In the genomic region with DNA sequence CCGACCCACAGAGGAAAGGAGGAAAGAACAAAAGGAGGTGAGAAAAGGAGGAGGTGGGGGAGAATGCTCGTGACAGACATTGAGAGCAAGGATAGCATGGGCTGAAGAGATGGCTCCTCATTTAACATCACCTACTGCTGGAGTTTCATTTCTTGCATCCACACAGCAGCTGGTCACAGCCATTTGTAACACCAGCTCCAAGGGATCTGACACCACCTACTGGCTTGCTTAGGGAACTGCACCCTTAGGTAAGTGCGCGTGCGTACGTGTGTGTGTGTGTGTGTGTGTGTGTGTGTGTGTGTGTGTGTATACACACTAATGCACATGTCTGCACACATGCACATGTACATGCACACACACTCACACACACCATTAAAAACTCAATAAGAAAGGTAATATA, we compare ENCODE assay signal across 10 mouse cellular contexts. TPM values are rescaled to one million over a fixed set of nuclear protein-coding genes. Genes with fewer than 3 reads are reported as not detected.
DNase-seq lines count a peak whose midpoint lies in the region; ATAC-seq and TF ChIP-seq lines count a peak whose summit lies in the region.
"Had no signal": no experiment of that assay in that cellular context is flagged by ENCODE, and none has a peak within 500 bp of the region (broad histone marks: within the 10 kb centered on the region; RNA-seq: fewer than 3 reads in every experiment).

No protein-coding gene starts in this region.

- ATAC-seq in heart, embryonic 12.5 days (ENCODE audit: insufficient number of reproducible peaks, low FRiP score), result no peak
- no peak for ATAC-seq in liver, embryonic 14.5 days (ENCODE audit: insufficient read depth)

- no peak overlapping the region for H3K27ac ChIP-seq in heart, embryonic 12.5 days (ENCODE audit: poor library complexity, severe bottlenecking)
- no peak overlapping the region for H3K27ac ChIP-seq in liver, embryonic 14.5 days
- H3K27ac ChIP-seq: embryonic facial prominence, embryonic 12.5 days; liver, embryonic 13.5 days had no signal

- H3K9ac ChIP-seq in heart, embryonic 12.5 days, result no peak overlapping the region
- H3K9ac ChIP-seq in liver, embryonic 14.5 days (replicated peaks), result no peak overlapping the region
- H3K9ac ChIP-seq: embryonic facial prominence, embryonic 12.5 days; liver, embryonic 13.5 days had no signal

- no peaks in the 10 kb centered on the region for H3K9me3 ChIP-seq in heart, embryonic 12.5 days (replicated peaks)
- no peaks in the 10 kb centered on the region for H3K9me3 ChIP-seq in liver, embryonic 14.5 days (ENCODE audit: control insufficient read depth, low read length)
- H3K9me3 ChIP-seq: embryonic facial prominence, embryonic 12.5 days; liver, embryonic 13.5 days had no signal

- peaks cover 41% of the 10 kb centered on the region for H3K4me1 ChIP-seq in heart, embryonic 12.5 days (replicated peaks)
- H3K4me1 ChIP-seq in liver, embryonic 14.5 days (replicated peaks; ENCODE audit: control insufficient read depth in 2 of 2, insufficient read depth in 2 of 2, low read length in 1 of 2), result no peaks in the 10 kb centered on the region
- H3K4me1 ChIP-seq: liver, embryonic 13.5 days had no signal

- DNase-seq in heart, postnatal 4 days, result peak; percentile 51
- DNase-seq in urinary bladder, postnatal 14 days (ENCODE audit: low spot score), result peak; percentile 22
- DNase-seq in urinary bladder, postnatal 4 days (ENCODE audit: low spot score in 2 of 2), result no peak
- no peak for DNase-seq in liver, embryonic 14.5 days (ENCODE audit: low read depth in 3 of 3, low spot score in 3 of 3)
- DNase-seq in ovary, postnatal 10 days (ENCODE audit: low spot score), result no peak
- no peak for DNase-seq in cerebellum, adult 9-11 months
- DNase-seq in adrenal gland, adult 18-20 months (ENCODE audit: low spot score in 2 of 2), result no peak
- DNase-seq: liver, embryonic 13.5 days had no signal

- no peaks in the 10 kb centered on the region for H3K36me3 ChIP-seq in heart, embryonic 12.5 days
- H3K36me3 ChIP-seq in liver, embryonic 14.5 days (replicated peaks; ENCODE audit: control insufficient read depth, insufficient read depth, low read depth), result no peaks in the 10 kb centered on the region
- H3K36me3 ChIP-seq: embryonic facial prominence, embryonic 12.5 days; liver, embryonic 13.5 days had no signal

- no peak overlapping the region for H3K4me2 ChIP-seq in heart, embryonic 12.5 days
- H3K4me2 ChIP-seq in liver, embryonic 14.5 days (ENCODE audit: low read depth), result no peak overlapping the region
- H3K4me2 ChIP-seq: embryonic facial prominence, embryonic 12.5 days; liver, embryonic 13.5 days had no signal

- H3K4me3 ChIP-seq in heart, embryonic 12.5 days, result no peak overlapping the region
- no peak overlapping the region for H3K4me3 ChIP-seq in liver, embryonic 14.5 days (ENCODE audit: insufficient read depth in 1 of 2, low read depth in 2 of 2, low read length in 2 of 2)
- H3K4me3 ChIP-seq: embryonic facial prominence, embryonic 12.5 days; liver, embryonic 13.5 days had no signal

- 75% methylated on average over 6 of the region's 6 CpGs for WGBS in heart, embryonic 12.5 days
- WGBS in liver, embryonic 14.5 days (ENCODE audit: insufficient replicate concordance), result 71% methylated on average over 6 of the region's 6 CpGs

- TF ChIP-seq CTCF in liver, embryonic 14.5 days (IDR thresholded peaks at IDR 0.05; ENCODE audit: low read depth), result peak; percentile 89

- TF ChIP-seq EP300 in liver, embryonic 14.5 days (IDR thresholded peaks at IDR 0.05; ENCODE audit: low read depth), result no peak

- H3K27me3 ChIP-seq in heart, embryonic 12.5 days (replicated peaks), result no peaks in the 10 kb centered on the region
- no peaks in the 10 kb centered on the region; the same call in 1 of the 2 replicates for H3K27me3 ChIP-seq in liver, embryonic 14.5 days (ENCODE audit: control insufficient read depth, insufficient read depth, low read length)
- H3K27me3 ChIP-seq: embryonic facial prominence, embryonic 12.5 days had no signal

RNA-seq across cellular contexts. Expression of a gene that starts 20.8 kb away (rescaled TPM):
- total RNA-seq in heart, postnatal 4 days (2021), result 100 to 1,000 TPM; 261 to 277 TPM
- polyA plus RNA-seq in heart, embryonic 12.5 days (2016; fragmentation: Nextera tagmentation; extraction: Ambion mirVana), result 64.7 and 65.3 TPM in 2 replicates
- 0.82 and 1.8 TPM in 2 replicates for polyA plus RNA-seq in liver, embryonic 14.5 days (2012; rRNA removed)
- 1.6 and 2.5 TPM in 2 replicates for polyA plus RNA-seq in liver, embryonic 14.5 days (2014; fragmentation: Nextera tagmentation; extraction: Ambion mirVana)
- total RNA-seq in adrenal gland, adult 18-20 months (2021), result 10 to 100 TPM; 11.2 to 12.7 TPM

Comparison
In these comparisons a context has a peak if more than half of its experiments do, and no peak if none do; other contexts are left out.
1. DNase-seq: peak in heart, postnatal 4 days (single experiment) and urinary bladder, postnatal 14 days (single experiment); none in urinary bladder, postnatal 4 days (0 of 2), liver, embryonic 14.5 days (0 of 3), ovary, postnatal 10 days (single experiment), cerebellum, adult 9-11 months (single experiment) and adrenal gland, adult 18-20 months (0 of 2).
2. RNA of a gene that starts 20.8 kb away (total RNA-seq): 261 to 277 TPM in heart, postnatal 4 days; 11.2 to 12.7 TPM in adrenal gland, adult 18-20 months; every median in the first group is over 10 times any median in the second.